Mouse (Mus musculus): ENCODE measurements around the gene Iqschfp.

The Iqschfp gene

GRCm38 (mm10) chr3:68582103-68582740 is 690.2 kb downstream of the Iqschfp start:
- DNase-seq, result no peak

GRCm38 (mm10) chr3:68583031-68583693 is 691.1 kb downstream of the Iqschfp start:
- DNase-seq, result no peak

- DNase-seq, result no peak
These were observed 691.9 kb downstream of the Iqschfp start for GRCm38 (mm10) chr3:68583771-68584511.

GRCm38 (mm10) chr3:68585213-68585612 is 693.2 kb downstream of the Iqschfp start:
- no peak for DNase-seq

GRCm38 (mm10) chr3:68586646-68587064 is 694.6 kb downstream of the Iqschfp start:
- DNase-seq, result peak; percentile 66

GRCm38 (mm10) chr3:68587567-68588245 is 695.7 kb downstream of the Iqschfp start:
- DNase-seq, result no peak

GRCm38 (mm10) chr3:68589220-68589840 is 697.3 kb downstream of the Iqschfp start:
- DNase-seq, result no peak

- DNase-seq, result no peak
These were observed 698.4 kb downstream of the Iqschfp start for GRCm38 (mm10) chr3:68590436-68590835.

GRCm38 (mm10) chr3:68592575-68592974 is 700.5 kb downstream of the Iqschfp start:
- no peak for DNase-seq

- no peak for DNase-seq
These were observed 701.2 kb downstream of the Iqschfp start for GRCm38 (mm10) chr3:68593073-68593867.

- no peak for DNase-seq
These were observed 703.4 kb downstream of the Iqschfp start for GRCm38 (mm10) chr3:68595316-68595925.

GRCm38 (mm10) chr3:68596938-68597337 is 704.9 kb downstream of the Iqschfp start:
- DNase-seq, result no peak

GRCm38 (mm10) chr3:68602891-68603290 is 710.9 kb downstream of the Iqschfp start:
- DNase-seq, result no peak

- DNase-seq, result no peak
These were observed 712.4 kb downstream of the Iqschfp start for GRCm38 (mm10) chr3:68604467-68604866.

- DNase-seq, result no peak
These were observed 712.9 kb downstream of the Iqschfp start for GRCm38 (mm10) chr3:68604962-68605361.

GRCm38 (mm10) chr3:68605942-68606603 is 714.0 kb downstream of the Iqschfp start:
- no peak for DNase-seq

- DNase-seq, result no peak
These were observed 714.7 kb downstream of the Iqschfp start for GRCm38 (mm10) chr3:68606730-68607129.

- DNase-seq, result no peak
These were observed 715.3 kb downstream of the Iqschfp start for GRCm38 (mm10) chr3:68607336-68607735.

- no peak for DNase-seq
These were observed 716.9 kb downstream of the Iqschfp start for GRCm38 (mm10) chr3:68608848-68609497.

GRCm38 (mm10) chr3:68610011-68610410 is 718.0 kb downstream of the Iqschfp start:
- no peak for DNase-seq

All from kidney, adult 9 months (tissue).